Mouse (Mus musculus) limb, embryonic 11.5 days (tissue): ENCODE results near the gene Ppm1l. TPM values are rescaled to one million over a fixed set of nuclear protein-coding genes. Genes with fewer than 3 reads are reported as not detected.
"Not testable (repeated sequence)": the region's sequence is repeated elsewhere in the genome, so short reads cannot be mapped to it uniquely, and the experiment has no call there.

ENCODE experiments used
- ATAC-seq: fragments of 200-750 bp; cut with Nextera tagmentation; 2 replicates; pipeline ENCODE4 v1.8.0; 2017; ENCODE audit warnings: low read depth; ENCODE audit not compliant: insufficient number of reproducible peaks, low FRiP score, low TSS enrichment
- DNase-seq: peaks from one replicate; pipeline ENCODE4 v3.0.0-alpha.2; 2015; ENCODE audit warnings: low spot score
- H3K27ac ChIP-seq: fragments of 300-500 bp; sonication (generic); replicated peaks from 2 replicates; pipeline ENCODE4 v1.5.1; 2014; ENCODE audit warnings: low read depth, mild to moderate bottlenecking, low read length
- H3K27me3 ChIP-seq: fragments of 300-500 bp; sonication (generic); 2 replicates; pipeline ENCODE4 v1.6.1; 2014; ENCODE audit warnings: mild to moderate bottlenecking, low read length, mixed read lengths; ENCODE audit not compliant: control insufficient read depth, insufficient read depth
- H3K36me3 ChIP-seq: fragments of 300-500 bp; sonication (generic); 2 replicates; pipeline ENCODE4 v1.6.1; 2014; ENCODE audit warnings: mild to moderate bottlenecking, low read length, moderate library complexity, mixed read lengths; ENCODE audit not compliant: control insufficient read depth, insufficient read depth
- H3K4me1 ChIP-seq: fragments of 300-500 bp; sonication (generic); 2 replicates; pipeline ENCODE4 v1.6.1; 2014; ENCODE audit warnings: low read length, mixed read lengths; ENCODE audit not compliant: control insufficient read depth, insufficient read depth
- H3K4me2 ChIP-seq: fragments of 300-500 bp; sonication (generic); 2 replicates; pipeline ENCODE4 v1.6.1; 2014; ENCODE audit warnings: low read depth, mild to moderate bottlenecking, moderate library complexity; ENCODE audit not compliant: severe bottlenecking
- H3K4me3 ChIP-seq: fragments of 300-500 bp; sonication (generic); 2 replicates; pipeline ENCODE4 v1.5.1; 2014; ENCODE audit warnings: low read depth, low read length
- H3K9ac ChIP-seq: fragments of 300-500 bp; sonication (generic); 2 replicates; pipeline ENCODE4 v1.6.1; 2014; ENCODE audit warnings: mild to moderate bottlenecking, low read length
- H3K9me3 ChIP-seq: fragments of 300-500 bp; sonication (generic); 2 replicates; pipeline ENCODE4 v1.6.1; 2016; ENCODE audit warnings: low read length; ENCODE audit not compliant: control insufficient read depth
- WGBS: fragments of 180-500 bp; shearing (Covaris S2); extraction: QIAGEN DNeasy Blood & Tissue Kit; methylation state at CpG from one replicate; pipeline ENCODE4 v1.1.7; 2014; 5-methylcytosine and 5-hydroxymethylcytosine counted together
- polyA plus RNA-seq: library from polyadenylated mRNA; unstranded; fragments of >200 nt; fragmentation: Nextera tagmentation; extraction: Ambion mirVana; gene quantifications from 2 replicates; pipeline ENCODE4 v1.2.1, GENCODE M21; 2014

Gene Ppm1l
- polyA plus RNA-seq, 1 experiment from 2014 or later: 10.5 TPM

- not testable (repeated sequence) for H3K27ac ChIP-seq, H3K9ac ChIP-seq, H3K4me2 ChIP-seq, H3K27me3 ChIP-seq, H3K36me3 ChIP-seq, H3K4me3 ChIP-seq, H3K4me1 ChIP-seq, ATAC-seq, DNase-seq, H3K9me3 ChIP-seq
- 56% methylated on average over 2 of the region's 2 CpGs for WGBS
Measured at GRCm38 (mm10) chr3:69424781-69425180, 108.1 kb downstream of the Ppm1l start.

GRCm38 (mm10) chr3:69427259-69427658, 110.6 kb downstream of the Ppm1l start:
- no peak overlapping the region for H3K27ac ChIP-seq
- H3K4me2 ChIP-seq: no peak overlapping the region
- H3K4me3 ChIP-seq: no peak overlapping the region
- 88% methylated on average over 4 of the region's 4 CpGs for WGBS
- H3K9ac ChIP-seq: no peak overlapping the region
- H3K27me3 ChIP-seq: no peaks in the 10 kb centered on the region
- no peak for ATAC-seq
- no peaks in the 10 kb centered on the region for H3K9me3 ChIP-seq
- no peaks in the 10 kb centered on the region for H3K36me3 ChIP-seq
- DNase-seq: no peak
- no peaks in the 10 kb centered on the region for H3K4me1 ChIP-seq

GRCm38 (mm10) chr3:69428221-69428620, 111.6 kb downstream of the Ppm1l start:
- no peak overlapping the region for H3K9ac ChIP-seq
- no peak for DNase-seq
- H3K27me3 ChIP-seq: no peaks in the 10 kb centered on the region
- no peaks in the 10 kb centered on the region for H3K36me3 ChIP-seq
- no peak overlapping the region for H3K27ac ChIP-seq
- H3K4me2 ChIP-seq: no peak overlapping the region
- 80% methylated on average over 3 of the region's 3 CpGs for WGBS
- H3K4me3 ChIP-seq: no peak overlapping the region
- H3K9me3 ChIP-seq: no peaks in the 10 kb centered on the region
- ATAC-seq: no peak
- H3K4me1 ChIP-seq: no peaks in the 10 kb centered on the region

- Histone ChIP-seq H3K9me3 (no peaks in the 10 kb centered on the region), H3K9ac (no peak overlapping the region), H3K4me3 (no peak overlapping the region), H3K27me3 (no peaks in the 10 kb centered on the region), H3K4me2 (no peak overlapping the region), H3K27ac (no peak overlapping the region), H3K4me1 (no peaks in the 10 kb centered on the region), H3K36me3 (no peaks in the 10 kb centered on the region)
- WGBS: 99% methylated on average over 5 of the region's 5 CpGs
- ATAC-seq: no peak
- DNase-seq: no peak
Measured at GRCm38 (mm10) chr3:69429319-69429718, 112.7 kb downstream of the Ppm1l start.

- no peak overlapping the region for H3K27ac ChIP-seq
- H3K4me3 ChIP-seq: no peak overlapping the region
- no peaks in the 10 kb centered on the region for H3K36me3 ChIP-seq
- H3K9me3 ChIP-seq: no peaks in the 10 kb centered on the region
- H3K4me2 ChIP-seq: no peak overlapping the region
- no peaks in the 10 kb centered on the region for H3K27me3 ChIP-seq
- WGBS: 75% methylated on average over 10 of the region's 10 CpGs
- DNase-seq: no peak
- H3K9ac ChIP-seq: no peak overlapping the region
- no peaks in the 10 kb centered on the region for H3K4me1 ChIP-seq
- ATAC-seq: no peak
Measured at GRCm38 (mm10) chr3:69433580-69433979, 116.9 kb downstream of the Ppm1l start.

GRCm38 (mm10) chr3:69438773-69439514, 122.3 kb downstream of the Ppm1l start:
- Histone ChIP-seq H3K27ac (no peak overlapping the region), H3K9ac (no peak overlapping the region), H3K36me3 (no peaks in the 10 kb centered on the region), H3K4me1 (no peaks in the 10 kb centered on the region), H3K9me3 (no peaks in the 10 kb centered on the region), H3K27me3 (no peaks in the 10 kb centered on the region), H3K4me2 (no peak overlapping the region), H3K4me3 (no peak overlapping the region)
- no peak for ATAC-seq
- 86% methylated on average over 12 of the region's 12 CpGs for WGBS
- no peak for DNase-seq

GRCm38 (mm10) chr3:69440761-69441160, 124.1 kb downstream of the Ppm1l start:
- ATAC-seq (no peak), DNase-seq (no peak)
- Histone ChIP-seq H3K27ac (no peak overlapping the region), H3K4me3 (no peak overlapping the region), H3K9ac (no peak overlapping the region), H3K9me3 (no peaks in the 10 kb centered on the region), H3K27me3 (no peaks in the 10 kb centered on the region), H3K4me1 (no peaks in the 10 kb centered on the region), H3K4me2 (no peak overlapping the region), H3K36me3 (no peaks in the 10 kb centered on the region)
- WGBS: 62% methylated on average over 5 of the region's 5 CpGs

GRCm38 (mm10) chr3:69446989-69447388, 130.3 kb downstream of the Ppm1l start:
- no peak for ATAC-seq
- no peak overlapping the region for H3K27ac ChIP-seq
- WGBS: 84% methylated on average over 5 of the region's 5 CpGs

GRCm38 (mm10) chr3:69449041-69449440, 132.4 kb downstream of the Ppm1l start:
- no peak overlapping the region for H3K9ac ChIP-seq
- H3K27ac ChIP-seq: no peak overlapping the region
- ATAC-seq (no peak), DNase-seq (no peak)
- no peaks in the 10 kb centered on the region for H3K4me1 ChIP-seq
- WGBS: 91% methylated on average over 3 of the region's 3 CpGs
- H3K36me3 ChIP-seq: no peaks in the 10 kb centered on the region
- H3K4me3 ChIP-seq: no peak overlapping the region
- no peaks in the 10 kb centered on the region for H3K27me3 ChIP-seq
- H3K4me2 ChIP-seq: no peak overlapping the region
- no peaks in the 10 kb centered on the region for H3K9me3 ChIP-seq

More at GRCm38 (mm10) chr3:69446989-69447388, 130.3 kb downstream of the Ppm1l start:
- Histone ChIP-seq H3K9me3 (no peaks in the 10 kb centered on the region), H3K36me3 (no peaks in the 10 kb centered on the region), H3K9ac (no peak overlapping the region), H3K4me2 (no peak overlapping the region), H3K27me3 (no peaks in the 10 kb centered on the region), H3K4me3 (no peak overlapping the region), H3K4me1 (no peaks in the 10 kb centered on the region)
- DNase-seq: no peak
